Mouse (Mus musculus): ENCODE measurements at regions not wholly inside any gene's neighbourhood (a gene's known extent, or its start where the extent isn't known, plus 50 kb on each side); places are given as distances from the start of the nearest gene placed in this dataset.

DNA sequence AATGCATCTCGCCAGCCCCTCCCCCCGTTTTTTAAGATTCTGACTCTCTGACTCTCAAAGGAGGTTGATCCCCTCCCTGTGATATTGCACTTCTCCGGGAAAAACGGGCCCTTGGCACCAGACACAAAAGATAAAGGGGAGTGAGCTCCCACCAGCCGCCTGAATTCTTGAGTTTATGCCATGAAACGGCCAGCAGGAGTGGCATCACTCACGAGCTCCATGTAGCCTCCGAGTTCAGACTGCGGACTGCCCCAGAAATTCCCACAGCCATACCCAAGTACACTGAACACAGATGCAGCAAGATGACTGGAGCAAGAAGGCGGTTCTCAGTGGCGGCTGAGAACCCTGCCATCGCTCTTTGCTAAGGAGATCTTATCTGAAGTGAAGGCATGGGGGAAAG, 114.4 kb downstream of the H2al2a start:
- 59% methylated on average over 12 of the region's 12 CpGs for WGBS
- Histone ChIP-seq H3K27ac (no peak overlapping the region), H3K36me3 (ENCODE audit: control insufficient read depth, insufficient read depth, low read length) (no peaks in the 10 kb centered on the region), H3K27me3 (ENCODE audit: control insufficient read depth, insufficient read depth, low read length) (no peaks in the 10 kb centered on the region), H3K79me2 (replicated peaks; ENCODE audit: control insufficient read depth, insufficient read depth, low read length) (no peaks in the 10 kb centered on the region), H3K4me1 (ENCODE audit: control insufficient read depth, insufficient read depth, low read length) (peaks cover 6% of the 10 kb centered on the region), H3K9ac (ENCODE audit: low read depth, low read length) (no peak overlapping the region), H3K4me3 (no peak overlapping the region)
- TF ChIP-seq EP300 (IDR thresholded peaks at IDR 0.05; ENCODE audit: insufficient read depth, low read depth, low read length) (no peak), POLR2A (IDR thresholded peaks at IDR 0.05; ENCODE audit: insufficient read depth, low read depth, low read length) (no peak), CTCF (IDR thresholded peaks at IDR 0.05) (no peak)
- intact Hi-C loops (cut with DNase I) = no loop called here
- peak in 1 of 2 experiments; percentile 7 for DNase-seq

DNA sequence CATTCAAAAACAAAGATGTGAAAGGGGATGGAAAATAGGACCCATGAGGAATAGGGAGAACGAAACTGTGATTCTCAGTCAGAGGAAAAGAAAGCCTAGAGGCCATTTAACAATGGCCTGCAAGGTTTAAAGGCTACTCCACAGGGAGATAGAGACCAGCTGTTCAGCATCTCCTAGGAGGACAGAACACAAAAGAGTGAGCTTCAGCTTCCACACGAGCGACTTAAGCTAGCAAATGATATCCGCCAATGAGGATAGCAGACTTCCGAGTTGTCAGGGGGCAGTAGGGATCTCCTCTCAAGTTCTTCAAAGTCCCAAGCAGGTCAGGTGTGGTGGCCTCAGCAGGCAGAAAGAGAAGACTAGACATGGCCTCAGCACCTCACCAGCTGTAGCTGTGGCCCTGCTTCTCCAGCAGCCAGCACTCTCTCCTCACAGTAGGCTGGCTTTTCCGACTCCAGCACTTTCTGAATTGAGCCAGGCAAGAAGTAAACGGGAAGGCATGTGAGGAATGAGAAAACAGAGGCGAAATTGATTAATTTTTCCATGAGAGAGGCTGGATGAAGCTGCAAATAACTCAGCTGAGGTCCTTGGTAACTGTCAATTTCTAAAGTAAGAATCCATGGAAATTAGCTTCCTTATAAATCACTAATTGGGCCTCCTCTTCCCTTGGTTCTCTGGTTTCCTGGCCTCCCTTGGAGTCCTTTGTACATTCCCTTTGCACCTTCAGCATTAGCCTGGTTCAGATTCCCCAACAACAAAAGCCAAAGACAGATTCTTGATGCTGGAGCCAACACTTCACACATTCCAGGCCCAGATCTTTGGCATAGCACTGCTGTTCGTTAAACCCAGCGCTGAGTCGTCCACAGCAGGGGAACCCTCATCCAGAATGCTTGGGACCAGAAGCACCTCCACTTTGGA, 115.7 kb downstream of the H2al2a start:
- no peak overlapping the region for H3K9ac ChIP-seq (ENCODE audit: low read depth, low read length)
- H3K27ac ChIP-seq = no peak overlapping the region
- no peaks in the 10 kb centered on the region for H3K79me2 ChIP-seq (replicated peaks; ENCODE audit: control insufficient read depth, insufficient read depth, low read length)
- H3K27me3 ChIP-seq (ENCODE audit: control insufficient read depth, insufficient read depth, low read length) = no peaks in the 10 kb centered on the region
- intact Hi-C loops (cut with DNase I) = no loop called here
- 46% methylated on average over 11 of the region's 11 CpGs for WGBS
- no peaks in the 10 kb centered on the region for H3K36me3 ChIP-seq (ENCODE audit: control insufficient read depth, insufficient read depth, low read length)
- TF ChIP-seq POLR2A (IDR thresholded peaks at IDR 0.05; ENCODE audit: insufficient read depth, low read depth, low read length) (no peak), CTCF (IDR thresholded peaks at IDR 0.05) (no peak), EP300 (IDR thresholded peaks at IDR 0.05; ENCODE audit: insufficient read depth, low read depth, low read length) (no peak)
- H3K4me1 ChIP-seq (ENCODE audit: control insufficient read depth, insufficient read depth, low read length) = peaks cover 4% of the 10 kb centered on the region
- DNase-seq = peak; percentile 19 to 25
- no peak overlapping the region for H3K4me3 ChIP-seq

DNA sequence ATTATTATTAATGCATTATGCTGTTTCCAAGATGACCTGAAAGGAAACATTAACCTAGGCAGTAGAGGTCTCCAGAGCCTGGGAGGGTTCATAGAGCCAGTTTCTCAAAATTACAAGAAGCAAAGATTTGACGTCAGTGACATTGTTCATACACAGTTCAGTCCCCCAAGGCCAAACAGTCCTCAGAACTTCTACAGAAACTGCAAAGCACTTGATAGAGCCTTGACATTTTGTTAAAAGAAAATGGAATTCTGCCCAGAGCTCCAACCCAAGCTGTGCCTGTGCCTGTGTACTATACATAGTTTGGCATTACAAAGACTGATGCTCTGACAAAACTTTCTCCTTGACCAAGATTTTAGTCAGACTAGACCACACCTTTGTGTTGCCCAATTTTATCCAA, 118.9 kb downstream of the H2al2a start:
- Histone ChIP-seq H3K27ac (no peak overlapping the region), H3K27me3 (ENCODE audit: control insufficient read depth, insufficient read depth, low read length) (no peaks in the 10 kb centered on the region), H3K4me1 (ENCODE audit: control insufficient read depth, insufficient read depth, low read length) (peaks cover 3% of the 10 kb centered on the region), H3K9ac (ENCODE audit: low read depth, low read length) (no peak overlapping the region), H3K4me3 (no peak overlapping the region), H3K79me2 (replicated peaks; ENCODE audit: control insufficient read depth, insufficient read depth, low read length) (no peaks in the 10 kb centered on the region), H3K36me3 (ENCODE audit: control insufficient read depth, insufficient read depth, low read length) (no peaks in the 10 kb centered on the region)
- no peak for DNase-seq
- intact Hi-C loops (cut with DNase I) = no loop called here
- TF ChIP-seq CTCF (IDR thresholded peaks at IDR 0.05) (no peak), POLR2A (IDR thresholded peaks at IDR 0.05; ENCODE audit: insufficient read depth, low read depth, low read length) (no peak), EP300 (IDR thresholded peaks at IDR 0.05; ENCODE audit: insufficient read depth, low read depth, low read length) (no peak)
- WGBS = 84% methylated on average over 1 of the region's 1 CpGs

DNA sequence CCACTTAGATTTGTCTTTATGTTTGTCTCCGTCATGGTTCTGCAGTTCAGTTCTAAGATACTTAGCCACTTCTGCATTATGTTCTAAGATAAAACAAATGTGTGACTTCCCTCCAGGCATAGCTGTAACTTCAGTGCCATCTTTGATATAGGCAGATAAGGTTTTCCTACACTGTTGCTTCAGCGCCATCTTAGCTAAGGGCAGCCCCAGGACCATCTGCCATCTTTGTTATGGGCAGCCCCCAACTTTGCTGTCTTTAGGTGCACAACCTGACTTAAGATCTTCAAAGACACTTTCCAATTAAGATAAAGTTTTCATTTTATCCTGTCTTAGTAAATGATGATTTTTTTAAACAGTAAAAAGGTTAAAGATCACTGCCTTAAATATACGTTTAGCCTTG, 119.8 kb downstream of the H2al2a start:
- no peak for DNase-seq
- intact Hi-C loops (cut with DNase I) = no loop called here
- 91% methylated on average over 3 of the region's 3 CpGs for WGBS
- no peaks in the 10 kb centered on the region for H3K36me3 ChIP-seq (ENCODE audit: control insufficient read depth, insufficient read depth, low read length)
- peaks cover 3% of the 10 kb centered on the region for H3K4me1 ChIP-seq (ENCODE audit: control insufficient read depth, insufficient read depth, low read length)
- TF ChIP-seq CTCF (IDR thresholded peaks at IDR 0.05) = no peak
- no peak for TF ChIP-seq POLR2A (IDR thresholded peaks at IDR 0.05; ENCODE audit: insufficient read depth, low read depth, low read length)
- TF ChIP-seq EP300 (IDR thresholded peaks at IDR 0.05; ENCODE audit: insufficient read depth, low read depth, low read length) = no peak
- H3K79me2 ChIP-seq (replicated peaks; ENCODE audit: control insufficient read depth, insufficient read depth, low read length) = no peaks in the 10 kb centered on the region
- no peak overlapping the region for H3K4me3 ChIP-seq
- H3K27me3 ChIP-seq (ENCODE audit: control insufficient read depth, insufficient read depth, low read length) = no peaks in the 10 kb centered on the region
- no peak overlapping the region for H3K27ac ChIP-seq
- no peak overlapping the region for H3K9ac ChIP-seq (ENCODE audit: low read depth, low read length)

DNA sequence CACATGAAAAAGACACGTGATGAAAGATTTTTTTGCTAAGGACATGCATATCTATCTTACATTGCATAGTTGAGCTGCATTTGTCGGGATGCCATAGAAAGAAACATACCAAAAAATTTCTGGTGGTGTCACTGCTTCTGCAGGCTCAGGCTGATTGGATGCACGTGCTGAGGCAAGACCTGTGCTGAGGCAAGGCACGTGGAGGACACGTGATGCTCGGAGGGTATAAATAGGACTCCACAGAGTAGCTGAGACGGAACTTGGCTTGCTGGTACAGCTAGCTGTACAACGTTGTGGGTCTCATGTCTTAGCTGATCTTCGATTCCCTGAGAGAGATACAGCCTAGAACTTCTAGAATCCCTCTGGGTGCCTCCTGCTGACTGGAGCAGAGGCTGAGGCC, 120.6 kb downstream of the H2al2a start:
- Histone ChIP-seq H3K27ac (no peak overlapping the region), H3K79me2 (replicated peaks; ENCODE audit: control insufficient read depth, insufficient read depth, low read length) (no peaks in the 10 kb centered on the region), H3K9ac (ENCODE audit: low read depth, low read length) (no peak overlapping the region), H3K36me3 (ENCODE audit: control insufficient read depth, insufficient read depth, low read length) (no peaks in the 10 kb centered on the region), H3K4me1 (ENCODE audit: control insufficient read depth, insufficient read depth, low read length) (peaks cover 3% of the 10 kb centered on the region), H3K4me3 (no peak overlapping the region), H3K27me3 (ENCODE audit: control insufficient read depth, insufficient read depth, low read length) (no peaks in the 10 kb centered on the region)
- no peak for DNase-seq
- WGBS = 71% methylated on average over 9 of the region's 9 CpGs
- intact Hi-C loops (cut with DNase I) = no loop called here
- TF ChIP-seq CTCF (IDR thresholded peaks at IDR 0.05) = no peak
- TF ChIP-seq EP300 (IDR thresholded peaks at IDR 0.05; ENCODE audit: insufficient read depth, low read depth, low read length) = no peak
- no peak for TF ChIP-seq POLR2A (IDR thresholded peaks at IDR 0.05; ENCODE audit: insufficient read depth, low read depth, low read length)

DNA sequence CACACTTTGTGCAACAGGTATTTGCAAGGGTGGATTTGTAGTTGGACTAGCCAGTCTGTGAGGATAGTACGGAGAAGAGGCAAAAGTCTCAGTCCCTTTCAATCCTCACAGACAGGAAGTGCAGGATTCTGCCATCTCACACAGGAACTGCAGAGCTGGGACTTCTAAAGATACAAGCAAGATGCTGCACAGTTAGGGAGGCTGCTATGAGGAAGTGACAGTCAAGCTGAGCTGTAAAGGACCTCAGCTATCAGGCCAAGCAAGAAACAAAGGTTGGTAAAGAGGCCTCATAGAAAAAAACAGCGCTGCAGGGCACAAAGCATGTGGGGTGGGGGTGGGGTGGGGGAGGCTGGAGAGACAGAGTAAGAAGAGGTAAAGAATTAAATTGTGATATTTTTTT, 126.2 kb downstream of the H2al2a start:
- H3K27ac ChIP-seq = no peak overlapping the region
- no peaks in the 10 kb centered on the region; the same call in 1 of the 2 replicates for H3K4me1 ChIP-seq (ENCODE audit: control insufficient read depth, insufficient read depth, low read length)
- 52% methylated on average over 2 of the region's 2 CpGs for WGBS
- no peak overlapping the region for H3K4me3 ChIP-seq
- no peak for DNase-seq
- H3K36me3 ChIP-seq (ENCODE audit: control insufficient read depth, insufficient read depth, low read length) = no peaks in the 10 kb centered on the region
- intact Hi-C loops (cut with DNase I) = no loop called here
- no peaks in the 10 kb centered on the region for H3K79me2 ChIP-seq (replicated peaks; ENCODE audit: control insufficient read depth, insufficient read depth, low read length)
- no peak for TF ChIP-seq EP300 (IDR thresholded peaks at IDR 0.05; ENCODE audit: insufficient read depth, low read depth, low read length)
- TF ChIP-seq POLR2A (IDR thresholded peaks at IDR 0.05; ENCODE audit: insufficient read depth, low read depth, low read length) = no peak
- TF ChIP-seq CTCF (IDR thresholded peaks at IDR 0.05) = no peak
- no peaks in the 10 kb centered on the region for H3K27me3 ChIP-seq (ENCODE audit: control insufficient read depth, insufficient read depth, low read length)
- no peak overlapping the region for H3K9ac ChIP-seq (ENCODE audit: low read depth, low read length)
